Mouse (Mus musculus): ENCODE measurements at regions not wholly inside any gene's neighbourhood (a gene's known extent, or its start where the extent isn't known, plus 50 kb on each side); places are given as distances from the start of the nearest gene placed in this dataset.
A peak's percentile ranks its signal among the peaks of the same experiment; 100 is the strongest.

DNA sequence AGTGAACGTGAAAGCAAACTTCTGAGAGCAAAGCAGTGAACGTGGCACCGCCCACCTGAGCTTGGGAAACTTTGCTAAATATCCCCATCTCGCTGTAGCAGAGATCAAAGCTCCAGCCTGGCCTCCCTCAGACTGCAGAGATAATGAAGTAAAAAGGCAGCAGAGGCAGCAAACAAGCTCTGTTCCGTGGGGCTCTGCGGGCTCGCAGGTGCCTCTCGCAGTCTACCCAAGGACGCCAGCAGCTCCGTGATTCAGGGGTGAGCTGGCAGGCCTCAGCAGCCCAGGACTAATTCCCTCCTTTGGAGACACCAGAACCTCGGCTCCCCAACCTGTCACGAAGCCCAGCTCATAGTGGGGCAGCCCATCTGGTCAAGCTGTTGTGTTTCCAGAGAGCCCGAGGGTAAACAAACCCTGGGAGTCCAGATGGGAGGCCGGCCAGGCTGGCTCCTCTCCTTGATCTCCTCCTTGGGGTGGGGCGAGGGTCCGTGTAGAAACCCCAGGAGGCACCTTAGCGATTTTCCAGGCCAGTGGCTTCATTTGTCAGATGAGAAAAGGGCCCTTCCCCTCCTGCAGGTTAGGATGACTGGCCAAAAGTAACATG, 182.7 kb downstream of the Wdr11 start:
- Histone ChIP-seq H3K9ac (replicated peaks; ENCODE audit: low read length) (peak overlapping the region; percentile 7; the same call in 1 of the 2 replicates), H3K27ac (replicated peaks; ENCODE audit: low read depth, low read length) (no peak overlapping the region), H3K9me3 (replicated peaks; ENCODE audit: control insufficient read depth, low read length) (no peaks in the 10 kb centered on the region), H3K36me3 (replicated peaks; ENCODE audit: control insufficient read depth, insufficient read depth, low read depth, low read length) (no peaks in the 10 kb centered on the region), H3K4me1 (ENCODE audit: control insufficient read depth, insufficient read depth, low read length) (no peaks in the 10 kb centered on the region), H3K27me3 (ENCODE audit: control insufficient read depth, insufficient read depth, low read length) (no peaks in the 10 kb centered on the region), H3K4me2 (ENCODE audit: low read depth, low read length) (0 out of 2 replicates have a peak overlapping the region, but pooled peaks have one; percentile 2), H3K4me3 (ENCODE audit: low read depth, low read length) (no peak overlapping the region)
- 4% methylated on average over 17 of the region's 17 CpGs for WGBS
- DNase-seq (ENCODE audit: low spot score) (peak; percentile 37), ATAC-seq (replicated peaks; ENCODE audit: insufficient number of reproducible peaks, low FRiP score, low TSS enrichment, low read depth) (no peak)

DNA sequence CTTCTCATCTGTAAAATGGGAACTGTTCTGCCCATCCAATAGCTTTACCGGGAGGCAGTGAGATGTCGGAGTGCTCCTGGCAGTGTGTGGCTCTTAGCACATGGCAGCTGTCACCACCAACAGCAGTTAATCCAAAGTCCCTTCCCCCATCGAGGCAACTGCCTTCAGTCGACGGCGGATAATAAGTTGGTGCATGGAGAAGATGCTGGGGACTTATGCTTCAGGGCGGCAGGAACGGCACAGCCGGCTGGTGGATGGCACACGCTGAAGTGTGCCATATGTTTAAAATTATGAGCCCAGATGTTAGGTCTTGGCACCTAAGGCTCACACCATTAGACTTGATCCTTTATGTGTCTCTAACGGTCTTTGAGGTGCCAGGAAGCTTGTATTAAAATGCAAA, 183.5 kb downstream of the Wdr11 start:
- no peak for ATAC-seq (replicated peaks; ENCODE audit: insufficient number of reproducible peaks, low FRiP score, low TSS enrichment, low read depth)
- Histone ChIP-seq H3K9me3 (replicated peaks; ENCODE audit: control insufficient read depth, low read length) (no peaks in the 10 kb centered on the region), H3K27ac (replicated peaks; ENCODE audit: low read depth, low read length) (no peak overlapping the region), H3K9ac (replicated peaks; ENCODE audit: low read length) (no peak overlapping the region), H3K4me2 (ENCODE audit: low read depth, low read length) (no peak overlapping the region), H3K4me3 (ENCODE audit: low read depth, low read length) (no peak overlapping the region), H3K36me3 (replicated peaks; ENCODE audit: control insufficient read depth, insufficient read depth, low read depth, low read length) (no peaks in the 10 kb centered on the region), H3K27me3 (ENCODE audit: control insufficient read depth, insufficient read depth, low read length) (no peaks in the 10 kb centered on the region), H3K4me1 (ENCODE audit: control insufficient read depth, insufficient read depth, low read length) (no peaks in the 10 kb centered on the region)
- DNase-seq (ENCODE audit: low spot score) = no peak
- 58% methylated on average over 11 of the region's 11 CpGs for WGBS

DNA sequence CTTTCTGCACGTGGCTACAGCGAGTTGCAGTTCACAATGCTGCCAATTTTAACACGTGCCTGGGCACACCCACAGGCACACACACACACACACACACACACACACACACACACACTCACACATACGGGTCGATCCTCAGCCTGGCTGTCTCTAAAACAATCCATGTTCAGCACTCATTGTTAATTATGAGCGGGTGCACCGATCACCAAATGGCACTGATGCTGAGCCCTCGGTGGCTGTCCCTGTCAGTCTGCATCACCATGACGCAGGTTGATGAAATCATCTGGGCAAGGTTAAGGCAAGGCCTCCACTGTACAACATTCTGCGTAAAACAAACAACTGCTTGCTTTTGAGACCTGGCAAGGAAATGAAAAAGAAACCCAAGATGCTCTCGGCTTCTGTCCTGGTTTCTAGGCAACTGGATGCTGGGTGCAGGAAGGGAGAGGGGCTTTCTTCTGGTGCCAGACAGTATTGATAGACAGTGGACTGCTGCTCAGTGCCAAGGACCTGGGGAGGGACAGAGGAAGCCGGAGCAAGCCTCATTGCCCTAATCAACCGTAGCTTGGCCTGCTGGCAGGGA, 187.3 kb downstream of the Wdr11 start:
- H3K4me1 ChIP-seq (ENCODE audit: control insufficient read depth, insufficient read depth, low read length) = no peaks in the 10 kb centered on the region
- 60% methylated on average over 13 of the region's 13 CpGs for WGBS
- no peak overlapping the region for H3K27ac ChIP-seq (replicated peaks; ENCODE audit: low read depth, low read length)
- H3K9me3 ChIP-seq (replicated peaks; ENCODE audit: control insufficient read depth, low read length) = no peaks in the 10 kb centered on the region
- no peak overlapping the region for H3K4me3 ChIP-seq (ENCODE audit: low read depth, low read length)
- H3K36me3 ChIP-seq (replicated peaks; ENCODE audit: control insufficient read depth, insufficient read depth, low read depth, low read length) = no peaks in the 10 kb centered on the region
- H3K9ac ChIP-seq (replicated peaks; ENCODE audit: low read length) = no peak overlapping the region
- ATAC-seq (replicated peaks; ENCODE audit: insufficient number of reproducible peaks, low FRiP score, low TSS enrichment, low read depth) (no peak; the same call in 1 of the 2 replicates), DNase-seq (ENCODE audit: low spot score) (no peak)
- no peak overlapping the region for H3K4me2 ChIP-seq (ENCODE audit: low read depth, low read length)
- H3K27me3 ChIP-seq (ENCODE audit: control insufficient read depth, insufficient read depth, low read length) = no peaks in the 10 kb centered on the region

DNA sequence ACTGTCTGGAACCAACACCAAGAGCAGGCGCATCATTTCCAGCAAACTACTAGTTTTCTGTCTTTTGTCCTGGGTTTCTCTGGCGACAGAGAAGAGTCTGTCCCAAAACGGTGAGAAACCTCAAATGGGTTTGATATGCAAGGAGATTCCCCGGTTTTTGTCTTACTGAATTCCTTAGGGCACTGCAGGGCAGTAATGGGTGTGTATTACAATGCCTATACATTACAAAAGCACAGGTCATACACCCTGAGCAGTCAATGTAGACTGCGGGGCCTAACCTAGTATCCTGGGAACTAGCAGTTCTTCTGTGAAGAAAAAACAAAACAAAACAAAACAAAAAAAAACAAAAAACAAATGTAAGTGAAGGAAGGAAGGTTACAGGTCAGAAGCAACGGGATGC, 188.3 kb downstream of the Wdr11 start:
- DNase-seq (ENCODE audit: low spot score) (no peak), ATAC-seq (replicated peaks; ENCODE audit: insufficient number of reproducible peaks, low FRiP score, low TSS enrichment, low read depth) (no peak)
- H3K4me2 ChIP-seq (ENCODE audit: low read depth, low read length) = no peak overlapping the region
- H3K4me3 ChIP-seq (ENCODE audit: low read depth, low read length) = no peak overlapping the region
- no peaks in the 10 kb centered on the region for H3K4me1 ChIP-seq (ENCODE audit: control insufficient read depth, insufficient read depth, low read length)
- WGBS = 71% methylated on average over 6 of the region's 6 CpGs
- H3K36me3 ChIP-seq (replicated peaks; ENCODE audit: control insufficient read depth, insufficient read depth, low read depth, low read length) = no peaks in the 10 kb centered on the region
- H3K27ac ChIP-seq (replicated peaks; ENCODE audit: low read depth, low read length) = no peak overlapping the region
- no peak overlapping the region for H3K9ac ChIP-seq (replicated peaks; ENCODE audit: low read length)
- no peaks in the 10 kb centered on the region for H3K27me3 ChIP-seq (ENCODE audit: control insufficient read depth, insufficient read depth, low read length)
- H3K9me3 ChIP-seq (replicated peaks; ENCODE audit: control insufficient read depth, low read length) = no peaks in the 10 kb centered on the region

DNA sequence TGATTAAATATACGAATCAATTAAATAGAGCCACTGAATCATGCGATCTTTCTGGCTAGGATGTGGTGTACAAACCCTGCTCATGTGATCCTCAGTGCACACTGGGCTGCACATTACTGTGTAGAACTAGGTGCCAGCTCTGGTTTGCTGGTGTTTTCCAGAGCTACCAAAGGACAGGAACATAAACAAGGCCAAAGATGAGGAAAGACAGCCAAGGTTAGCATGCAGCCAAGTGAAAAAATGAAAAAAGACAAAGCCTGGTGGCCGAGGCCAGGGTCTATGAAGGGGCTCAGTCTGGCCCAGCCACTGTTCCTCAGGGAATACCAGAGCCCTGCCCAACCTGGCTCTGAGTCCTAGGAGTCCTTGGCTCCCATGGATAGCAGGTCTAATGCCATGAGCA, 190.1 kb downstream of the Wdr11 start:
- Histone ChIP-seq H3K9me3 (replicated peaks; ENCODE audit: control insufficient read depth, low read length) (no peaks in the 10 kb centered on the region), H3K36me3 (replicated peaks; ENCODE audit: control insufficient read depth, insufficient read depth, low read depth, low read length) (no peaks in the 10 kb centered on the region), H3K4me2 (ENCODE audit: low read depth, low read length) (no peak overlapping the region), H3K4me3 (ENCODE audit: low read depth, low read length) (no peak overlapping the region), H3K4me1 (ENCODE audit: control insufficient read depth, insufficient read depth, low read length) (no peaks in the 10 kb centered on the region), H3K27ac (replicated peaks; ENCODE audit: low read depth, low read length) (no peak overlapping the region), H3K9ac (replicated peaks; ENCODE audit: low read length) (no peak overlapping the region), H3K27me3 (ENCODE audit: control insufficient read depth, insufficient read depth, low read length) (no peaks in the 10 kb centered on the region)
- no peak for ATAC-seq (replicated peaks; ENCODE audit: insufficient number of reproducible peaks, low FRiP score, low TSS enrichment, low read depth)
- DNase-seq (ENCODE audit: low spot score) = no peak
- 75% methylated on average over 3 of the region's 3 CpGs for WGBS

DNA sequence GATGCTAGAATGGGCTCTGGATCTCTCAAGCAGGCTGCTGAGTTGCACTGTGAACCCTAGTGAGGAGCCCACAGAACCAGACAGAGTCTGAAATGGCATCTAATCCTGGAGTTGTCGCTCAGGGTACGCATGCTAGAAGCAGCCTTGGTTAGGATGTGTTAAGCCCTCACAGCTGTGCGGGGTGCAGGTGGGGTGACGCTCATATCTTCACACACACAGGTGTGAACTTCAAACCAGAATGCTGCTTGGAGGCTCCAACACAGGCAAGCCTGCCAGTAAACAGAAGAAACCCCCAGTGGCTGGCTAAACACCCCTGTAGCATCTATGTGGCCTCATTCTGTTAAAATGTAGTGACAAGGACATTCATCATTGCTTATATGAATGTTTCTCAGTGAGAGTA, 193.3 kb downstream of the Wdr11 start:
- 92% methylated on average over 4 of the region's 4 CpGs for WGBS

DNA sequence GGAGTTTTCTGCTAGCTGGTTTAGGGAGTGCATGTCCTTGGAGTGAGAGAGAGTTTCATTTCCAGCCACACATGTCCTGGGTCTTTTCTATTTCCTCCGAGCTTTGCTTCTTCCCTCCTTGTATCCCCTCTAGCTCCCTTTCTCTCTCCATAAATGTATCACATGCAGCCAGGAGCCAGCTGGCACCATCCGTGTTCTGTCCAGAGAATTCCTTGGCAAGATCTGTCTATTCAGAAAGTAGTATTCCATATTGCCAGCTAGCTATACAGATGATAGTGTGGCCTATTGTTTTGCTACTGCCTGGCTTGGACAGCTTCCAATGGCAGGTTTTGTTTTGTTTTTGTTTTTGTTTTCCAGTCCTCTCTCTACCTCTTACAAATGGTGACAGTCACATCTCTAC, 195.3 kb downstream of the Wdr11 start:
- DNase-seq (ENCODE audit: low spot score) (no peak), ATAC-seq (replicated peaks; ENCODE audit: insufficient number of reproducible peaks, low FRiP score, low TSS enrichment, low read depth) (no peak)
- Histone ChIP-seq H3K9ac (replicated peaks; ENCODE audit: low read length) (no peak overlapping the region), H3K36me3 (replicated peaks; ENCODE audit: control insufficient read depth, insufficient read depth, low read depth, low read length) (no peaks in the 10 kb centered on the region), H3K27me3 (ENCODE audit: control insufficient read depth, insufficient read depth, low read length) (no peaks in the 10 kb centered on the region), H3K4me3 (ENCODE audit: low read depth, low read length) (no peak overlapping the region), H3K9me3 (replicated peaks; ENCODE audit: control insufficient read depth, low read length) (no peaks in the 10 kb centered on the region), H3K4me1 (ENCODE audit: control insufficient read depth, insufficient read depth, low read length) (no peaks in the 10 kb centered on the region), H3K4me2 (ENCODE audit: low read depth, low read length) (no peak overlapping the region), H3K27ac (replicated peaks; ENCODE audit: low read depth, low read length) (no peak overlapping the region)
- 82% methylated on average over 2 of the region's 2 CpGs for WGBS

More for the DNA sequence above, 193.3 kb downstream of the Wdr11 start:
- H3K4me2 ChIP-seq (ENCODE audit: low read depth, low read length) = no peak overlapping the region
- H3K4me1 ChIP-seq (ENCODE audit: control insufficient read depth, insufficient read depth, low read length) = no peaks in the 10 kb centered on the region
- ATAC-seq (replicated peaks; ENCODE audit: insufficient number of reproducible peaks, low FRiP score, low TSS enrichment, low read depth) (no peak), DNase-seq (ENCODE audit: low spot score) (no peak)
- H3K9ac ChIP-seq (replicated peaks; ENCODE audit: low read length) = no peak overlapping the region
- H3K4me3 ChIP-seq (ENCODE audit: low read depth, low read length) = no peak overlapping the region
- no peaks in the 10 kb centered on the region for H3K36me3 ChIP-seq (replicated peaks; ENCODE audit: control insufficient read depth, insufficient read depth, low read depth, low read length)
- H3K9me3 ChIP-seq (replicated peaks; ENCODE audit: control insufficient read depth, low read length) = no peaks in the 10 kb centered on the region
- no peak overlapping the region for H3K27ac ChIP-seq (replicated peaks; ENCODE audit: low read depth, low read length)
- H3K27me3 ChIP-seq (ENCODE audit: control insufficient read depth, insufficient read depth, low read length) = no peaks in the 10 kb centered on the region

DNA sequence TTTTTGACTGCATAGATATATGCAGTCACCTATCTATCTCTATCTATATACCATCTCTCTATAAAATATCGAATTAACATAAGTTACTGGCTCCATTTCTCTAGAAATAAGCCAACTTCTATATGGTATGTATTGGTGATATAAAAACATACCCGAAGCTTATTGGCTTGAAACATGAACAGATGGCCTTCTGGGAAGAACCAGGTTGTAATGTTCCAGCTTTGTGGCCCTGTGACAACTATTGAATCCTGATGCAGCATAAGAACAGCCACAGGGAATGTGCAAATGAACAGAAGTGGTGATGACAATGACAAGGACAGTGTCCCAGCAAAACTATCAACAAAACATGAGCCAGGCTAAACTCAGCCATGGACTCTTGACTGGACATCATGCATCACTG, 196.1 kb downstream of the Wdr11 start:
- H3K27me3 ChIP-seq (ENCODE audit: control insufficient read depth, insufficient read depth, low read length) = no peaks in the 10 kb centered on the region
- H3K9ac ChIP-seq (replicated peaks; ENCODE audit: low read length) = no peak overlapping the region
- no peak for DNase-seq (ENCODE audit: low spot score)
- ATAC-seq (replicated peaks; ENCODE audit: insufficient number of reproducible peaks, low FRiP score, low TSS enrichment, low read depth) = no peak
- H3K4me3 ChIP-seq (ENCODE audit: low read depth, low read length) = no peak overlapping the region
- H3K36me3 ChIP-seq (replicated peaks; ENCODE audit: control insufficient read depth, insufficient read depth, low read depth, low read length) = no peaks in the 10 kb centered on the region
- no peak overlapping the region for H3K27ac ChIP-seq (replicated peaks; ENCODE audit: low read depth, low read length)
- no peaks in the 10 kb centered on the region for H3K9me3 ChIP-seq (replicated peaks; ENCODE audit: control insufficient read depth, low read length)
- no peak overlapping the region for H3K4me2 ChIP-seq (ENCODE audit: low read depth, low read length)
- H3K4me1 ChIP-seq (ENCODE audit: control insufficient read depth, insufficient read depth, low read length) = no peaks in the 10 kb centered on the region
- WGBS = 82% methylated on average over 2 of the region's 2 CpGs
